In genomic region chr12:24928051-24928748, GRCm38 (mm10) we compare ENCODE assay signal across 7 mouse cellular contexts. TPM values are rescaled to one million over a fixed set of nuclear protein-coding genes. Genes with fewer than 3 reads are reported as not detected.
DNase-seq lines count a peak whose midpoint lies in the region; ATAC-seq and TF ChIP-seq lines count a peak whose summit lies in the region.

No protein-coding gene starts in this region.

- no peaks in the 10 kb centered on the region for H3K36me3 ChIP-seq in hindbrain, embryonic 11.5 days (ENCODE audit: control insufficient read depth, insufficient read depth, low read length)

- TF ChIP-seq CTCF in brain, embryonic 14.5 days (IDR thresholded peaks at IDR 0.05; ENCODE audit: borderline replicate concordance, extremely low read depth, insufficient read depth, insufficient read length), result no peak
- TF ChIP-seq CTCF in cerebellum, adult 2 months (IDR thresholded peaks at IDR 0.05; ENCODE audit: borderline replicate concordance, insufficient read depth, low read depth, low read length), result no peak

- no peak overlapping the region for H3K9ac ChIP-seq in hindbrain, embryonic 11.5 days (ENCODE audit: low read depth, low read length)

- peak; percentile 82 for DNase-seq in brain, embryonic 14.5 days (ENCODE audit: low read depth)
- peak; percentile 62 to 64 for DNase-seq in cerebellum, adult 2 months
- no peak for DNase-seq in hindbrain, embryonic 11.5 days (ENCODE audit: low spot score)
- peak; percentile 66 to 76 for DNase-seq in left cerebral cortex, postnatal 10 days (ENCODE audit: extremely low spot score in 1 of 2, low spot score in 2 of 2)
- DNase-seq in right cerebral cortex, postnatal 25 days, result peak; percentile 86
- DNase-seq in thymus, postnatal 4 days, result no peak

- TF ChIP-seq POLR2A in brain, embryonic 14.5 days (IDR thresholded peaks at IDR 0.05; ENCODE audit: borderline replicate concordance, extremely low read depth, insufficient read depth, insufficient read length, poor library complexity, severe bottlenecking), result no peak
- TF ChIP-seq POLR2A in cerebellum, adult 2 months (IDR thresholded peaks at IDR 0.05; ENCODE audit: borderline replicate concordance, insufficient read depth, low read length), result no peak

- 41% methylated on average over 18 of the region's 18 CpGs for WGBS in cerebellum, adult 2 months
- WGBS in hindbrain, embryonic 11.5 days, result 69% methylated on average over 18 of the region's 18 CpGs

- H3K27ac ChIP-seq in cerebellum, adult 2 months (ENCODE audit: insufficient read depth, low read length), result no peak overlapping the region
- peak overlapping the region; percentile 19 for H3K27ac ChIP-seq in hindbrain, embryonic 11.5 days (ENCODE audit: low read depth, low read length)

- H3K4me2 ChIP-seq in hindbrain, embryonic 11.5 days (replicated peaks; ENCODE audit: low read depth, low read length), result no peak overlapping the region

- intact Hi-C loops in left cerebral cortex, postnatal 10 days (cut with DNase I), result no loop called here

- peak; percentile 69 for ATAC-seq in hindbrain, embryonic 11.5 days (ENCODE audit: low FRiP score)
- ATAC-seq in megakaryocyte-erythroid progenitor cell, adult 5-6 weeks (replicated peaks; ENCODE audit: low FRiP score, low TSS enrichment, poor library complexity, severe bottlenecking), result no peak

- peaks cover 5% of the 10 kb centered on the region for H3K4me1 ChIP-seq in cerebellum, adult 2 months (ENCODE audit: control insufficient read depth, insufficient read depth, low read length)
- H3K4me1 ChIP-seq in hindbrain, embryonic 11.5 days (replicated peaks; ENCODE audit: control insufficient read depth, insufficient read depth, low read length), result 0 out of 2 replicates have a peak, but pooled peaks cover 2% of the 10 kb centered on the region

- no peaks in the 10 kb centered on the region for H3K27me3 ChIP-seq in cerebellum, adult 2 months (ENCODE audit: control insufficient read depth, insufficient read depth, low read length)
- no peaks in the 10 kb centered on the region for H3K27me3 ChIP-seq in hindbrain, embryonic 11.5 days (ENCODE audit: control insufficient read depth, insufficient read depth, low read length)

- no peaks in the 10 kb centered on the region for H3K9me3 ChIP-seq in hindbrain, embryonic 11.5 days (ENCODE audit: control insufficient read depth, low read length)

- no peak overlapping the region for H3K4me3 ChIP-seq in cerebellum, adult 2 months (replicated peaks; ENCODE audit: insufficient read depth, low read depth, low read length)
- no peak overlapping the region for H3K4me3 ChIP-seq in hindbrain, embryonic 11.5 days (ENCODE audit: low read depth, low read length)

RNA-seq across cellular contexts. Expression of gene Kidins220, which starts 46.5 kb away (rescaled TPM):
- polyA plus RNA-seq in brain, embryonic 14.5 days (2012; rRNA removed), result 205 and 265 TPM in 2 replicates
- 161 and 165 TPM in 2 replicates for polyA plus RNA-seq in cerebellum, adult 2 months (2012; rRNA removed)
- polyA plus RNA-seq in hindbrain, embryonic 11.5 days (2014; fragmentation: Nextera tagmentation; extraction: Ambion mirVana), result 65.9 and 69.2 TPM in 2 replicates
- total RNA-seq in left cerebral cortex, postnatal 10 days (2021), result 100 to 1,000 TPM; 323 to 328 TPM
- 45.2 and 63.7 TPM in 2 replicates for total RNA-seq in megakaryocyte-erythroid progenitor cell, adult 5-6 weeks (2014; fragmentation: Nextera tagmentation)
- 42.5 and 95.1 TPM in 2 replicates for total RNA-seq in megakaryocyte-erythroid progenitor cell, adult 5-6 weeks (2017)

Comparison
In these comparisons a context has a peak if more than half of its experiments do, and no peak if none do; other contexts are left out.
1. DNase-seq: peak in brain, embryonic 14.5 days (single experiment), cerebellum, adult 2 months (2 of 2), left cerebral cortex, postnatal 10 days (2 of 2) and right cerebral cortex, postnatal 25 days (single experiment); none in hindbrain, embryonic 11.5 days (single experiment) and thymus, postnatal 4 days (single experiment).